Mouse (Mus musculus) heart, adult 2 months (tissue): ENCODE data around the gene Vmn1r192.

Experiments used
- CTCF ChIP-seq: fragments of 200-600 bp; IDR thresholded peaks from 2 replicates; pipeline ENCODE4 v1.8.1; 2022; ENCODE audit warnings: antibody characterized with exemption, mild to moderate bottlenecking, moderate library complexity
- EP300 ChIP-seq: fragments of 200-500 bp; IDR thresholded peaks from 2 replicates; pipeline ENCODE4 v1.6.1; 2011; ENCODE audit warnings: low read depth, low read length, control low read depth; ENCODE audit not compliant: insufficient read depth
- POLR2A ChIP-seq: fragments of 200-500 bp; IDR thresholded peaks from 2 replicates; pipeline ENCODE4 v1.6.1; 2011; ENCODE audit warnings: mild to moderate bottlenecking, low read depth, low read length, control low read depth; ENCODE audit not compliant: insufficient read depth

GRCm38 (mm10) chr13:22190385-22190784 is 556 bp downstream of the Vmn1r192 start:
- TF ChIP-seq POLR2A: no peak
- TF ChIP-seq EP300: no peak
- no peak for TF ChIP-seq CTCF
